Mouse (Mus musculus) heart, embryonic 12.5 days (tissue): ENCODE measurements at regions not wholly inside any gene's neighbourhood (a gene's known extent, or its start where the extent isn't known, plus 50 kb on each side); places are given as distances from the start of the nearest gene placed in this dataset.

Source experiments
- ATAC-seq: fragments of 200-750 bp; cut with Nextera tagmentation; 2 replicates; pipeline ENCODE4 v1.8.0; 2017; ENCODE audit warnings: moderate TSS enrichment, moderate library complexity; ENCODE audit not compliant: insufficient number of reproducible peaks, low FRiP score
- H3K27ac ChIP-seq: fragments of 300-500 bp; sonication (generic); 2 replicates; pipeline ENCODE4 v1.5.1; 2016; ENCODE audit warnings: mild to moderate bottlenecking, moderate library complexity; ENCODE audit not compliant: poor library complexity, severe bottlenecking
- H3K27me3 ChIP-seq: fragments of 300-500 bp; sonication (generic); replicated peaks from 2 replicates; pipeline ENCODE4 v1.6.1; 2016; ENCODE audit warnings: mild to moderate bottlenecking, moderate library complexity
- H3K36me3 ChIP-seq: fragments of 300-500 bp; sonication (generic); 2 replicates; pipeline ENCODE4 v1.6.1; 2016; ENCODE audit warnings: mild to moderate bottlenecking, moderate library complexity
- H3K4me1 ChIP-seq: fragments of 300-500 bp; sonication (generic); replicated peaks from 2 replicates; pipeline ENCODE4 v1.6.1; 2016; ENCODE audit warnings: mild to moderate bottlenecking
- H3K4me2 ChIP-seq: fragments of 300-500 bp; sonication (generic); 2 replicates; pipeline ENCODE4 v1.6.1; 2016; ENCODE audit warnings: mild to moderate bottlenecking, moderate library complexity
- H3K4me3 ChIP-seq: fragments of 300-500 bp; sonication (generic); 2 replicates; pipeline ENCODE4 v1.5.1; 2016; ENCODE audit warnings: mild to moderate bottlenecking
- H3K9ac ChIP-seq: fragments of 300-500 bp; sonication (generic); 2 replicates; pipeline ENCODE4 v1.6.1; 2016; ENCODE audit warnings: mild to moderate bottlenecking, moderate library complexity
- H3K9me3 ChIP-seq: fragments of 300-500 bp; sonication (generic); replicated peaks from 2 replicates; pipeline ENCODE4 v1.6.1; 2016; ENCODE audit warnings: mild to moderate bottlenecking, moderate library complexity
- WGBS: fragments of 180-500 bp; shearing (Covaris S2); methylation state at CpG from one replicate; pipeline ENCODE4 v1.1.7; 2016; 5-methylcytosine and 5-hydroxymethylcytosine counted together

GRCm38 (mm10) chr3:18877572-18877971 lies 750.9 kb downstream of the 1700064H15Rik start:
- Histone ChIP-seq H3K27me3 (no peaks in the 10 kb centered on the region), H3K9me3 (no peaks in the 10 kb centered on the region), H3K27ac (no peak overlapping the region), H3K9ac (no peak overlapping the region), H3K4me1 (no peaks in the 10 kb centered on the region), H3K36me3 (no peaks in the 10 kb centered on the region), H3K4me2 (no peak overlapping the region), H3K4me3 (no peak overlapping the region)
- ATAC-seq: no peak
- 74% methylated on average over 3 of the region's 3 CpGs for WGBS

- ATAC-seq: no peak
- H3K4me1 ChIP-seq: no peaks in the 10 kb centered on the region
- 68% methylated on average over 2 of the region's 2 CpGs for WGBS
- H3K27ac ChIP-seq: no peak overlapping the region
- H3K4me2 ChIP-seq: no peak overlapping the region
- no peak overlapping the region for H3K9ac ChIP-seq
- no peaks in the 10 kb centered on the region for H3K27me3 ChIP-seq
- no peaks in the 10 kb centered on the region for H3K36me3 ChIP-seq
- no peaks in the 10 kb centered on the region for H3K9me3 ChIP-seq
- no peak overlapping the region for H3K4me3 ChIP-seq
These were observed 747.3 kb downstream of the 1700064H15Rik start for GRCm38 (mm10) chr3:18881186-18881585.

GRCm38 (mm10) chr3:18892813-18893212 lies 735.7 kb downstream of the 1700064H15Rik start:
- 81% methylated on average over 2 of the region's 2 CpGs for WGBS
- H3K27ac ChIP-seq: no peak overlapping the region
- no peaks in the 10 kb centered on the region for H3K27me3 ChIP-seq
- H3K9ac ChIP-seq: no peak overlapping the region
- H3K4me2 ChIP-seq: no peak overlapping the region
- ATAC-seq: no peak
- H3K9me3 ChIP-seq: no peaks in the 10 kb centered on the region
- no peaks in the 10 kb centered on the region for H3K4me1 ChIP-seq
- H3K36me3 ChIP-seq: no peaks in the 10 kb centered on the region
- no peak overlapping the region for H3K4me3 ChIP-seq

- Histone ChIP-seq H3K9me3 (no peaks in the 10 kb centered on the region), H3K4me3 (no peak overlapping the region), H3K27ac (no peak overlapping the region), H3K4me1 (no peaks in the 10 kb centered on the region), H3K9ac (no peak overlapping the region), H3K27me3 (no peaks in the 10 kb centered on the region), H3K36me3 (no peaks in the 10 kb centered on the region), H3K4me2 (no peak overlapping the region)
- WGBS: 39% methylated on average over 3 of the region's 3 CpGs
- no peak for ATAC-seq
These were observed 722.7 kb downstream of the 1700064H15Rik start for GRCm38 (mm10) chr3:18905769-18906168.

GRCm38 (mm10) chr3:18906210-18906609 lies 722.3 kb downstream of the 1700064H15Rik start:
- H3K4me2 ChIP-seq: no peak overlapping the region
- H3K27me3 ChIP-seq: no peaks in the 10 kb centered on the region
- H3K4me3 ChIP-seq: no peak overlapping the region
- no peaks in the 10 kb centered on the region for H3K4me1 ChIP-seq
- no peak overlapping the region for H3K9ac ChIP-seq
- H3K27ac ChIP-seq: no peak overlapping the region
- no peaks in the 10 kb centered on the region for H3K36me3 ChIP-seq
- ATAC-seq: no peak
- no peaks in the 10 kb centered on the region for H3K9me3 ChIP-seq
- 78% methylated on average over 5 of the region's 5 CpGs for WGBS

GRCm38 (mm10) chr3:18908737-18909136 lies 719.7 kb downstream of the 1700064H15Rik start:
- Histone ChIP-seq H3K27ac (no peak overlapping the region), H3K4me1 (no peaks in the 10 kb centered on the region), H3K4me3 (no peak overlapping the region), H3K9me3 (no peaks in the 10 kb centered on the region; the same call in 1 of the 2 replicates), H3K4me2 (no peak overlapping the region), H3K9ac (no peak overlapping the region), H3K27me3 (no peaks in the 10 kb centered on the region), H3K36me3 (no peaks in the 10 kb centered on the region)
- no peak for ATAC-seq
- WGBS: 76% methylated on average over 1 of the region's 1 CpGs

GRCm38 (mm10) chr3:18928401-18929104 lies 699.9 kb downstream of the 1700064H15Rik start:
- Histone ChIP-seq H3K27ac (no peak overlapping the region), H3K27me3 (no peaks in the 10 kb centered on the region), H3K9me3 (no peaks in the 10 kb centered on the region), H3K36me3 (no peaks in the 10 kb centered on the region), H3K4me2 (no peak overlapping the region), H3K4me3 (no peak overlapping the region), H3K9ac (no peak overlapping the region), H3K4me1 (no peaks in the 10 kb centered on the region)
- no peak for ATAC-seq
- 45% methylated on average over 3 of the region's 3 CpGs for WGBS

GRCm38 (mm10) chr3:18929105-18929492 lies 699.4 kb downstream of the 1700064H15Rik start:
- Histone ChIP-seq H3K4me1 (no peaks in the 10 kb centered on the region), H3K9me3 (no peaks in the 10 kb centered on the region), H3K4me3 (no peak overlapping the region), H3K9ac (no peak overlapping the region), H3K27me3 (no peaks in the 10 kb centered on the region), H3K4me2 (no peak overlapping the region), H3K27ac (no peak overlapping the region), H3K36me3 (no peaks in the 10 kb centered on the region)
- ATAC-seq: no peak
- 76% methylated on average over 3 of the region's 3 CpGs for WGBS

- H3K9me3 ChIP-seq: no peaks in the 10 kb centered on the region
- no peak overlapping the region for H3K4me2 ChIP-seq
- no peaks in the 10 kb centered on the region for H3K36me3 ChIP-seq
- no peaks in the 10 kb centered on the region for H3K4me1 ChIP-seq
- no peak overlapping the region for H3K4me3 ChIP-seq
- no peaks in the 10 kb centered on the region for H3K27me3 ChIP-seq
- no peak for ATAC-seq
- no peak overlapping the region for H3K27ac ChIP-seq
- WGBS: 74% methylated on average over 13 of the region's 13 CpGs
- H3K9ac ChIP-seq: no peak overlapping the region
These were observed 695.3 kb downstream of the 1700064H15Rik start for GRCm38 (mm10) chr3:18932983-18933726.

- no peak for ATAC-seq
- Histone ChIP-seq H3K36me3 (no peaks in the 10 kb centered on the region), H3K4me3 (no peak overlapping the region), H3K27me3 (peaks cover 5% of the 10 kb centered on the region), H3K9me3 (no peaks in the 10 kb centered on the region), H3K4me2 (no peak overlapping the region), H3K9ac (no peak overlapping the region), H3K27ac (no peak overlapping the region), H3K4me1 (no peaks in the 10 kb centered on the region)
- WGBS: 87% methylated on average over 2 of the region's 2 CpGs
These were observed 693.6 kb downstream of the 1700064H15Rik start for GRCm38 (mm10) chr3:18934891-18935290.

GRCm38 (mm10) chr3:18937333-18938122 lies 690.9 kb downstream of the 1700064H15Rik start:
- H3K4me3 ChIP-seq: no peak overlapping the region
- WGBS: 76% methylated on average over 20 of the region's 20 CpGs
- H3K9me3 ChIP-seq: no peaks in the 10 kb centered on the region
- H3K9ac ChIP-seq: no peak overlapping the region
- H3K36me3 ChIP-seq: no peaks in the 10 kb centered on the region
- H3K27me3 ChIP-seq: peaks cover 8% of the 10 kb centered on the region
- H3K4me1 ChIP-seq: no peaks in the 10 kb centered on the region
- no peak overlapping the region for H3K4me2 ChIP-seq
- no peak for ATAC-seq
- H3K27ac ChIP-seq: no peak overlapping the region
